In genomic region chr2:58316186-58316585, GRCm38 (mm10) we compare ENCODE assay signal across 30 mouse cellular contexts. TPM values are rescaled to one million over a fixed set of nuclear protein-coding genes. Genes with fewer than 3 reads are reported as not detected.
DNase-seq lines count a peak whose midpoint lies in the region; ATAC-seq and TF ChIP-seq lines count a peak whose summit lies in the region.
"Had no signal": no experiment of that assay in that cellular context is flagged by ENCODE, and none has a peak within 500 bp of the region (broad histone marks: within the 10 kb centered on the region; RNA-seq: fewer than 3 reads in every experiment).

No protein-coding gene starts in this region.

- H3K9me3 ChIP-seq in forebrain, embryonic 16.5 days (ENCODE audit: control insufficient read depth, low read length): no peaks in the 10 kb centered on the region
- H3K9me3 ChIP-seq: embryonic facial prominence, embryonic 10.5 days; embryonic facial prominence, embryonic 13.5 days; forebrain, embryonic 10.5 days; forebrain, embryonic 13.5 days; heart, embryonic 10.5 days; heart, embryonic 13.5 days; hindbrain, embryonic 12.5 days; hindbrain, embryonic 15.5 days had no signal

- no peaks in the 10 kb centered on the region for H3K4me1 ChIP-seq in forebrain, embryonic 16.5 days (replicated peaks; ENCODE audit: control insufficient read depth, insufficient read depth, low read length)
- H3K4me1 ChIP-seq: embryonic facial prominence, embryonic 10.5 days; embryonic facial prominence, embryonic 13.5 days; forebrain, embryonic 10.5 days; forebrain, embryonic 13.5 days; heart, embryonic 10.5 days; heart, embryonic 13.5 days; hindbrain, embryonic 12.5 days; hindbrain, embryonic 15.5 days had no signal

- WGBS in forebrain, embryonic 16.5 days: 88% methylated on average over 7 of the region's 7 CpGs

- H3K9ac ChIP-seq in forebrain, embryonic 16.5 days (replicated peaks; ENCODE audit: low read depth, low read length): no peak overlapping the region
- H3K9ac ChIP-seq: embryonic facial prominence, embryonic 13.5 days; forebrain, embryonic 13.5 days; forebrain, postnatal 0 days; heart, embryonic 13.5 days; hindbrain, embryonic 12.5 days; hindbrain, embryonic 15.5 days had no signal

- TF ChIP-seq CTCF in layer of hippocampus, adult 2 months (conservative IDR thresholded peaks at IDR 0.05): no peak

- no peak overlapping the region for H3K4me3 ChIP-seq in layer of hippocampus, adult 2 months
- H3K4me3 ChIP-seq in forebrain, embryonic 16.5 days (replicated peaks; ENCODE audit: low read length): no peak overlapping the region
- H3K4me3 ChIP-seq: embryonic facial prominence, embryonic 10.5 days; embryonic facial prominence, embryonic 13.5 days; forebrain, embryonic 10.5 days; forebrain, embryonic 13.5 days; gastrocnemius, adult 2 months; heart, embryonic 10.5 days; heart, embryonic 13.5 days; hindbrain, embryonic 12.5 days; hindbrain, embryonic 15.5 days had no signal

- H3K36me3 ChIP-seq in forebrain, embryonic 16.5 days (ENCODE audit: control insufficient read depth, insufficient read depth): no peaks in the 10 kb centered on the region
- H3K36me3 ChIP-seq: embryonic facial prominence, embryonic 10.5 days; embryonic facial prominence, embryonic 13.5 days; forebrain, embryonic 10.5 days; heart, embryonic 10.5 days; heart, embryonic 13.5 days; hindbrain, embryonic 12.5 days; hindbrain, embryonic 15.5 days had no signal

- no peak for ATAC-seq in forebrain, embryonic 16.5 days
- ATAC-seq in erythroblast, adult 5-6 weeks (replicated peaks; ENCODE audit: low FRiP score, poor library complexity, severe bottlenecking): no peak
- ATAC-seq: activated CD4-positive, CD25-positive, alpha-beta regulatory T cell, adult 4 months; forebrain, embryonic 13.5 days; forebrain, postnatal 0 days had no signal

- no peaks in the 10 kb centered on the region for H3K27me3 ChIP-seq in forebrain, embryonic 16.5 days (replicated peaks; ENCODE audit: control insufficient read depth, insufficient read depth, low read length)
- H3K27me3 ChIP-seq: embryonic facial prominence, embryonic 13.5 days; forebrain, embryonic 13.5 days; heart, embryonic 13.5 days; hindbrain, embryonic 12.5 days; hindbrain, embryonic 15.5 days had no signal

- no peak overlapping the region for H3K4me2 ChIP-seq in forebrain, embryonic 16.5 days (ENCODE audit: low read length)
- H3K4me2 ChIP-seq: embryonic facial prominence, embryonic 13.5 days; forebrain, embryonic 13.5 days; heart, embryonic 13.5 days; hindbrain, embryonic 12.5 days; hindbrain, embryonic 15.5 days had no signal

- DNase-seq in heart, adult 11 months: peak; percentile 82
- DNase-seq in heart, postnatal 4 days: no peak
- peak; percentile 54 to 64 for DNase-seq in layer of hippocampus, adult 2 months (ENCODE audit: low spot score in 2 of 2)
- peak; percentile 43 to 52 for DNase-seq in layer of hippocampus, postnatal 10 days (ENCODE audit: low spot score in 2 of 2)
- DNase-seq in heart, adult 9 months (ENCODE audit: low spot score in 2 of 2): no peak
- DNase-seq: adrenal gland, adult 8-10 months; adrenal gland, postnatal 25 days; cerebellum, adult 18-20 months; cerebellum, adult 9-11 months; cerebellum, postnatal 25 days; embryo, embryonic 11 days; forebrain, postnatal 0 days; gastrocnemius, adult 2 months; gastrocnemius, postnatal 14 days; heart, adult 18-20 months; heart, postnatal 14 days had no signal

- H3K27ac ChIP-seq in layer of hippocampus, adult 2 months: peak overlapping the region; percentile 81
- H3K27ac ChIP-seq in forebrain, embryonic 16.5 days (ENCODE audit: low read length): no peak overlapping the region
- H3K27ac ChIP-seq: embryonic facial prominence, embryonic 10.5 days; embryonic facial prominence, embryonic 13.5 days; forebrain, embryonic 10.5 days; forebrain, embryonic 13.5 days; gastrocnemius, adult 2 months; heart, embryonic 10.5 days; heart, embryonic 13.5 days; hindbrain, embryonic 12.5 days; hindbrain, embryonic 15.5 days had no signal

RNA-seq across cellular contexts. Expression of gene Acvr1c, which starts 41.5 kb away (rescaled TPM):
- 1 to 10 TPM in 1 of 2 experiments, under 1 TPM in 1; 0.68 to 1.0 TPM for total RNA-seq in heart, postnatal 4 days (2021)
- total RNA-seq in layer of hippocampus, adult 2 months (2021): 10 to 100 TPM; 14.7 to 15.8 TPM
- total RNA-seq in layer of hippocampus, postnatal 10 days (2021): 1 to 10 TPM; 4.5 to 5.4 TPM
- 2.5 TPM in 2 replicates for polyA plus RNA-seq in forebrain, embryonic 16.5 days (2015; fragmentation: Nextera tagmentation; extraction: Ambion mirVana)
- total RNA-seq in erythroblast, adult 5-6 weeks (2015; ENCODE audit: low replicate concordance): under 0.01 TPM in 1 of 2 replicates, not detected in the other
- total RNA-seq in erythroblast, adult 5-6 weeks (2017; ENCODE audit: low replicate concordance): 0.14 TPM in 1 of 2 replicates, not detected in the other
- total RNA-seq: common myeloid progenitor, adult 5-6 weeks; ES-E14; hematopoietic stem cell, adult 5-6 weeks had no signal

Comparison
In these comparisons a context has a peak if more than half of its experiments do, and no peak if none do; other contexts are left out.
1. DNase-seq: peak in heart, adult 11 months (single experiment), layer of hippocampus, adult 2 months (2 of 2) and layer of hippocampus, postnatal 10 days (2 of 2); none in heart, postnatal 4 days (single experiment) and heart, adult 9 months (0 of 2).